Mouse (Mus musculus) frontal cortex, postnatal 10 days (tissue): ENCODE measurements around the gene Defb5.
"Not testable (repeated sequence)": the region's sequence is repeated elsewhere in the genome, so short reads cannot be mapped to it uniquely, and the experiment has no call there.

ENCODE experiments used
- DNase-seq, 2 experiments: peaks; one replicate each; pipeline ENCODE4 v3.0.0; 2022; ENCODE audit warnings: low spot score in 2 of 2, mixed read lengths in 1 of 2

The Defb5 gene

DNA sequence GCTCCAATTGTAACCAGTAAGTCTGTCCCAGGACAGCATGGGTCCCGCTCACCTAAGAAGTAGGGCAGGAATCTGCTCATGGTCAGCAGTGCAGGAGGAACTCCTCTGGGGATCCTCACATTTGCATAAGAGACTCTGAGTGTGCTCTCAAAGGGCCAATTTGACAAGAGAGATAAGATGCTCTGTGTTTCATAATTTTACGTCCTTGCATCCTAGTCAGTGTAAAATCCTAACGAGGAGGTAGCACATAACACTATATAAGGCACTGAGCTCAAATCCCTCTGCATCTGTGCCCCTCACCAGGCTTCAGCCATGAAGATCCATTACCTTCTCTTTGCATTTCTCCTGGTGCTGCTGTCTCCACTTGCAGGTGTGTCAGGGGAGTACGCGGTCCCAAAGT lies at the start of gene Defb5:
Gene Defb5, plus strand, starts transcription at position 301 of the 400 bp plus-strand sequence.
- DNase-seq, result no peak

DNA sequence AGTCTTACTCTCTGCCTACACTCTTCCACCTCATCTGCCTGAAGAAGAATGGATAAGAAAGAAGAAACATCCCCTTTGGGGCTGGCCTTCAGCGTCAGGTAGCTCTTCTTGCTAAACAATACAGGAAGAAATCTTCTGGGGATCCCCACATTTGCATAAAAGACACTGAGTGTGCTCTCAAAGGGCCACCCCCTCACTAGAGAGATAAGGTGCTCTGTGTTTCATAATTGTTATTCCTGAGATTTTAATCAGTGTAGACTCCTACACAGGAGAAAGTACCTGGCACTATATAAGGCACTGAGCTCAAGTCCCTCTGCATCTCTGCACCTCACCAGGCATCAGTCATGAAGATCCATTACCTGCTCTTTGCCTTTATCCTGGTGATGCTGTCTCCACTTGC lies 22.2 kb upstream of the Defb5 start, which contains the start of gene Defb6:
Gene Defb6, plus strand, starts transcription at position 318 of the 400 bp plus-strand sequence.
- no peak for DNase-seq

DNA sequence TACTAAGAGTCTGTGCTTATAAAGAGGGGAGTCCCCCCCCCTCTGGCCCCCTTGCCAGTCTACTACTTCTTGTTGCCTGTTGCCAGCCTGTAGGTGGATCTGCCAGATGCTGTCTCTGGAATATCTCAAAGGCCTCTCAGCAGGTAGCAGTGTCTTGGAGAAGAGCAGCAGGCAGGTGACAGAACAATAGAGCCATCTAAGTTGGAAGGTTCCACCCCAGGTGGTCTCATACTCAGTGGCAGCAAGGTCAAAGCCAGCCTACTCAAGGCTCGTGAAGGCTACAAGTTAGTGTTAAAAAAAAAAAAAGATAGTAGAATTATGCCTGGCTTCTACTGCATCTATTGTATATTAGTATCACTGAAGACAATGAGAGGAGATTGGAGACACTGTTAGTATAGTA lies 9.3 kb upstream of the Defb5 start:
- DNase-seq, result no peak

DNA sequence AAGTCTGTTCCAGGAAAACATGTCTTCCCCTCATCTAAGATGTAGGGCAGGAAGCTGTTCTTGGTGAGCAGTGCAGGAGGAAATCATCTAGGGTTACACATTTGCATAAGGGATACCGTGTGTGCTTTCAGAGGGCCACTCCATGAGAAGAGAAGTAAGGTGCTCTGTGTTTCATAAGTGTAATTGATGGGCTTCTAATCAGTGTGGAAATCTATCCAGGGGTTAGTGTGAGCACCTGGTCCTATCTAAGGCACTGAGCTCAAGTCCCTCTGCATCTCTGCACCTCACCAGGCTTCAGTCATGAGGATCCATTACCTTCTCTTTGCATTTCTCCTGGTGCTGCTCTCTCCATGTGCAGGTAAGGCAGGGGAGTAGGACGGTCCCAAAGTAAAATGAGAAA lies 7.8 kb upstream of the Defb5 start, which contains the start of gene Defb46:
Gene Defb46, plus strand, starts transcription at position 301 of the 400 bp plus-strand sequence.
- no peak for DNase-seq

DNA sequence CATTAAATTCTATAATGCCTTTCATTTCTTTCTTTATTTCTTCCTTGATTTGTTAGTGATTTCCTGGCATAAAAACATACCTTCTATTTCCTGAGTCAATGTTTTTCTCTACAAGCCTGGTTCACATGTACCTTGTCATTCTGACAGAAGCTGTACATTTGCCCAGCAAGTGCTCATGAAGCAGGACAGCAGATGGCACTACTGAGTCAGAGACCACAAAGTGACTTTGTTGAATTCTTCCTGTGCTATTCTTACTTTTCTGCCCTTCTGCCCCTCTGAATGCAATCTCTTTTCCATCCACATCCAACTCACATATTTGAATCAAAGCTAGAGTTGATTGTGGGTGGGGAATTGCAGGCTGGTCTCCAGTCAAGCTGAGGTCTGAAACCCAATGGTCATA lies 10.8 kb downstream of the Defb5 start:
- no peak for DNase-seq

DNA sequence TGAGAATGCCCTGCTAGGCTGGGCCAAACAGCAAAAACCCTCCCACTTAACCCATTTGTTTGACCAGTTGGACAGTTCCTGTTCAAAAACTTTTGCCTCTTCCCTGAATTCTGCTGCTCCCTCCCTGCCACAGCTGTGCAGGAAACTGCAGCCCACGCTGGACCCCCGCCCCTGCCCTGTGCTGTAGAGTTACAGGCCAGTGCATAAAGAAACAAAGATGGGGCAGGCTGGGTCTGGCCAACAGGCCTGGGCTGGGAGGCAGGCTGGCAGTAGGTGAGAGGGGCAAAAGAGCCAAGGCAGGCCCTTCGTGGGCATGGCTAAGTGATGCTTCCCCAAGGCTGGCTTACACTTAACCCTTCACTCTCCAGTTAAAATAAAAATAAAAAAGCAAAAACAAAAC lies 12.3 kb downstream of the Defb5 start:
- no peak for DNase-seq

DNA sequence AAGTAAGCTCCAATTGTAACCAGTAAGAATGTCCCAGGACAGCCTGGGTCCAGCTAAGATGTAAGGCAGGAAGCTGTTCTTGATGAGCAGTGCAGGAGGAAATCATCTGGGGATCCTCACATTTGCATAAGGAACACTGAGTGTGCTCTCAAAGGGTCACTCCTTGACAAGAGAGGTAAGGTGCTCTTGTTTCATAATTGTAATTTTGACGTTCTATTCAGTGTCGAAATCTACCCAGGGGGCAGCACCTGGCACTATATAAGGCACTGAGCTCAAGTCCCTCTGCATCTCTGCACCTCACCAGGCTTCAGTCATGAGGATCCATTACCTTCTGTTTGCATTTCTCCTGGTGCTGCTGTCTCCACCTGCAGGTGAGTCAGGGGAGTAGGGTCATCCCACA lies 45.7 kb downstream of the Defb5 start, which contains the start of gene Defb3:
Gene Defb3, plus strand, starts transcription at position 301 of the 400 bp plus-strand sequence.
- not testable (repeated sequence) for DNase-seq

DNA sequence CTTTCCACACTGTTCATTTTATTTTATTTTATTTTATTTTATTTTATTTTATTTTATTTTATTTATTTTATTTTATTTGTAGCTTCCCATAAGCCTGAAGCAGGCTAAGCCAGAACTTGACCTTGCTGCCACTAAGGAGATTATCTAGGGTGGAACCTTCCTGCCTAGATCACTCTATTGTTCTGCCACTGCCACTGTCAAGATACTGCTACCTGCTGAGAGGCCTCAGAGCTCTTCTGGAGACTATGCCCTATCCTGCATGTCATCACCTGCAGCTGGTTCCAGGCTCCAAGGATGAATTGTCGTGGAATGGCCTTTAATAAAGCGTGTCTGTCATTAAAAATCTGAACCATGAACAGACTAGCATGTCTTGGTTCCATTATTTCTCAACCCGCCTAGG lies 51.0 kb downstream of the Defb5 start:
- DNase-seq, result not testable (repeated sequence)
